Mouse (Mus musculus): ENCODE data around the gene Slc5a5.
A peak's percentile ranks its signal among the peaks of the same experiment; 100 is the strongest.

- TF ChIP-seq CTCF (IDR thresholded peaks at IDR 0.05) (peak; percentile 16), EP300 (IDR thresholded peaks at IDR 0.05) (no peak)
Observed at GRCm38 (mm10) chr8:70866001-70866520, 26.5 kb downstream of the Slc5a5 start.
